Mouse (Mus musculus) c-Kit-negative CD71-positive TER-119-positive erythroid progenitor cells, embryonic 14.5 days (primary cell): ENCODE results near the gene Osbpl6.

Experiments
- DNase-seq: peaks from one replicate; pipeline ENCODE4 v3.0.0-alpha.2; 2013; ENCODE audit warnings: low read depth, low spot score

The Osbpl6 gene

GRCm38 (mm10) chr2:76421411-76421924 lies 15.2 kb downstream of the Osbpl6 start:
- no peak for DNase-seq

DNA sequence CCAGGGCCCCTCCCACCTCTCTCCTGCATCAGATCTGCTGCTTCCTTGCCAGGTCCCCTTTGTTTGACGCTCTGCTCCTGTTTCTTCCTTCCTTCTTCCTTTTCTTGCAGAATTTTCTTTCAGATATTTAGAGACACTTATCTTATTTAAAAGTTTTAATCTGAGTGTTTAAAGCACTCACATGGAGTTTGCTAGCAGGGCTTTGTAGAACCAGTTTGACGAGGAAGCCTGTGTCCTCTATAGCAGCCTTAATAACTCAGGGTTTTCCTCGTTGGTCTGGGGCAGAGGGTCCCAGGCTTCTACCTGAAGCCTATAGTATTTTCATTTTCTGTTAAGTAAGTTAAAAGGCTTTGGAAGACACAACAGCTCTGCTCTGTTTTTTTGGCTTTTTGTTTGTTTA lies 20.5 kb downstream of the Osbpl6 start:
- DNase-seq = no peak

DNA sequence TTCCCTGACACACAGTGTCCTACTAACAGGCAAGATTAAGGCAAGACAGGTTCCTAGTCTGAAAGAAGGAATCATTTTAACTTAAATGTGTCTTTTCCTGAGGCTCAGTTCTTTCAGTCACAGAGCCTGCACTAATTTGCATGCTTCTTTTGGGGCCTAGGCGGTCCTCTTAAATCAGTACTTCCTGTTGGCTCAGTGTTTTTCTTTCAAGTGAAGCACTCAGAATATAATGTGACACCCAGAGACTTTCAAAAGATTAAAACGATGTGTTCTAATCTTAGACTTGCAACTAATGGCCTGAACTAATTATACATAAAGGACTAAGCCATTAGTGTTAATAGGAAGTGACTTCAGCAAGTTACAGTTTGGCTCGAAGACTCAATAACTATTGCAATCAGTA lies 23.0 kb downstream of the Osbpl6 start:
- no peak for DNase-seq

GRCm38 (mm10) chr2:76429855-76430254 lies 23.5 kb downstream of the Osbpl6 start:
- no peak for DNase-seq

- no peak for DNase-seq
Observed at GRCm38 (mm10) chr2:76430539-76430938, 24.2 kb downstream of the Osbpl6 start.

- no peak for DNase-seq
Observed at GRCm38 (mm10) chr2:76434224-76434623, 27.9 kb downstream of the Osbpl6 start.

DNA sequence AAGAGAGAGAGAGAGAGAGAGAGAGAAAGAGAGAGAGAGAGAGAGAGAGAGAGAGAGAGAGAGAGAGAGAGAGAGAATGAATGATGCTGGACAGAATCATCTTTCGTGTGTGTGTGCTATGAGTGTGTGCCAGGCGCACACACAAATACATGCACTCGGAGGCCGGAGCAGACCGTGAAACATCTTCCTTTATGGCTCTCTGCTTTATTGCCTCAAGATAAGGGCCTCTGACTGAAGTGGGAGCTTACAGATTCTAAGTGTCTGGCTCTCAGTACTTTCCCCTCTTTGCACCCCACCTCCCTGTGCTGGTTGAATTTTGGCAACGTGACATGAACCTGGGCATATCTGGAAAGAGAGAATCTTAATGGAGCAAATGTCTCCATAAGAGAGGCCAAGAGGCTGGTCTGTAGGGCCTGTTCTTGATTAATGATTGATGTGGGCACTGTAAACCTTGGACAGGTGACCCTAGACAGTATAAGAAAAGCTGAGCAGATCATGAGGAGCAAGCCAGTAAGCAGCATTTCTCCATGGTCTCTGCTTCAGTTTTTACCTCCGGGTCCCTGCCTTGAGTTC lies 29.4 kb downstream of the Osbpl6 start:
- DNase-seq = no peak

DNA sequence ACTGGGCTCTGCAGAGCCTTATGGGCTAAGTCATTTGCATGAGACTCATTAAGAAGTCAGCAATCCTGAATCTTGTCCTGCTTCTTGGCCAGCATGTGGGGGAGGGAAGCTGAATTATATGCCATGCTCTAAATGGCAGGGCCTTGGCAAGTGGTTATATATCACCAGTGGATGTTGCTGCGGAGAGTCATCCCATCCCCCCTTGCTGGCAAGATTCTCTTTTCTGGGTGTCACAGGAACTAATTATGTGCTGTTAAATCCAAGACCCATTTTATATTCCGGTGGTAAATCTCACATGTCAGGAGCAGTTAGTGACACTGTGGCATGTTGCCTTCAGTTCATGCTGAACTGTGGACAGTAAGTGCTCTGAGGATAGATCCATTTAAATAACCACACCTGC lies 31.1 kb downstream of the Osbpl6 start:
- DNase-seq = no peak

- DNase-seq = no peak
Observed at GRCm38 (mm10) chr2:76439540-76439939, 33.2 kb downstream of the Osbpl6 start.

DNA sequence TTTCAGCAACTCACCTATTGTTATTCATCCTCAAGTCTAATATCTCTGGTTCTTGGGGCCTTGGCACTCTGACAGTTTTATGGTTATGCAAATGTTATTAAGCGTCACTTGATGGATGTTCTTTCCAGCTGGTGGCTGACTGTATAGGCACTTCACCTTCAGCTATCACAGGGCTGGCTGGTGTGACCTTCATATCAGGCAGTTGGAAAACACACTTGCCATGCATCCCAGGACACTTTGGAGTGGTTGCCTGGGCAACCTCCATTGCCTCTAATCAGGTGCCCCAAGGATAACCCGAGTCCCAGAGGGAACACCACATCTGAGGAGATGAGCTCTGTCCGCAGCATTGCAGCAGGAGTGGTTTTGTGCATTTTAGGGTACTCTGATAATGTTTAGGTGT lies 35.8 kb downstream of the Osbpl6 start:
- no peak for DNase-seq

- DNase-seq = no peak
Observed at GRCm38 (mm10) chr2:76449836-76450355, 43.6 kb downstream of the Osbpl6 start.

- DNase-seq = no peak
Observed at GRCm38 (mm10) chr2:76466723-76467122, 60.4 kb downstream of the Osbpl6 start.

- DNase-seq = no peak
Observed at GRCm38 (mm10) chr2:76468204-76468603, 61.9 kb downstream of the Osbpl6 start.

DNA sequence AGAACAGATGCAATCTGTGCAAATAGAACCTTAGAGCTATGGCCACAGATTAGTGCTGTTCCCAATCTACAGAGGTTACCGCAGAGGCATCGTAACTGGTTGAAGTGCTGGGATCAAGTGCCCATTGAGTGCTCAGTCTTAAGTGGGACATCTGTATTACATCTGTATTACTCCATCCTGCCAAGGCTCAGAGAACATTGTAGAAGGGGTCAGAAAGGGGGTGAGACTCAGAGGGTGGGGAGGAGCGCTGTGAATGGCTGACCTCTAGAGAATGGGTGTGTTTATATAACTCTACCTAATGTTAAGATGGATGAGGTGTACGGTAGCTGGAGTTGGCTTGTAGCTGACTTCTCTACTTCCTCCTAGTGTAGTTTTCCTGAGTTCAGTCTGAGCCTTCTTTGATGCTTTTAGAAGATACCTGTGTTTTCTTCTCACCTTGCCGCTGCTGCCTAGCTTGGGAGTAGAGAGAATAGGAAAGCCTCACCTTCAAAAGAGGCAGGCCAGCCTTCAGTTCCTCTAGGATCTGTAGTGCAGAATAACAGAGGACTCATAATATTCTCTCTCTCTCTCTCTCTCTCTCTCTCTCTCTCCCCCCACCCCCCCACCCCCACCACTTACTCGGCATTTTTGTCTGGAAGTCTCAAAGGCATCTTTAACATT lies 62.9 kb downstream of the Osbpl6 start:
- DNase-seq = no peak

DNA sequence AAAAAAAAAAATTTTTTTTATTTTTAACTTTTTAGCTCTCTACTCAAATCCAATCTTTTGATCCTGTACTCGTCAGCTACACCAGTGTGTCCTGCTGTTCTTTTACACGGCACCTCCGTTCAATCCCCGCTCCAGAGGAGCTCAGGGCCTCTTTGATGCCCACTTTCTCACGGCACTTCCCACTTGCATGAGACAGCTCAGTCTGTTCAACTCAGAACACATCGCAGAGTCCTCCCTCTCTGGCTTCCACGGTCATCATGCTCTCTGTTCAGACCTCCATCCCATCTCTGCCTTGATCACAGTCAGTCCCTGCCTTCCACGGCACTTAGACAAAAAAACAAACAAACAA lies 63.4 kb downstream of the Osbpl6 start:
- no peak for DNase-seq

GRCm38 (mm10) chr2:76470391-76470790 lies 64.1 kb downstream of the Osbpl6 start:
- no peak for DNase-seq

GRCm38 (mm10) chr2:76475788-76476187 lies 69.5 kb downstream of the Osbpl6 start:
- no peak for DNase-seq

DNA sequence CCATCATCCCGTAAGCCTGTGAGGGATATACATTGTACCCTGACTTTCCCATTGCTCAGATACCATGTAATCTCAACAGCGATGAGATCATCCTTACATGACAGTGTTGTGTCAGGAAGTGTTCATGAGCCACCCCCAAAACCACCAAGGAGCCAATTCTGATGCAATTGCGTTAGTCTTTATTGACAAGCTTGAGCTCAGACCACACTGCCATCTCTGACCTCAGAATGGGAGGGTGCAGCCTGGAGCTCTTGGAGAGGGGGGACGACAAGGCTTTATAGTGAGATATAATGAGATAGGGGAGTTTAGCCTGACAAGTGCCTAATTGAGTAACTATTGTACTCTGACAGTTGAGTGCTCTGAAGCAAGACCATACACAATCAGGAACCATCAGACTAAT lies 82.5 kb downstream of the Osbpl6 start:
- no peak for DNase-seq

- no peak for DNase-seq
Observed at GRCm38 (mm10) chr2:76490198-76490597, 83.9 kb downstream of the Osbpl6 start.

- DNase-seq = no peak
Observed at GRCm38 (mm10) chr2:76491371-76491770, 85.1 kb downstream of the Osbpl6 start.

GRCm38 (mm10) chr2:76492224-76492623 lies 85.9 kb downstream of the Osbpl6 start:
- no peak for DNase-seq

DNA sequence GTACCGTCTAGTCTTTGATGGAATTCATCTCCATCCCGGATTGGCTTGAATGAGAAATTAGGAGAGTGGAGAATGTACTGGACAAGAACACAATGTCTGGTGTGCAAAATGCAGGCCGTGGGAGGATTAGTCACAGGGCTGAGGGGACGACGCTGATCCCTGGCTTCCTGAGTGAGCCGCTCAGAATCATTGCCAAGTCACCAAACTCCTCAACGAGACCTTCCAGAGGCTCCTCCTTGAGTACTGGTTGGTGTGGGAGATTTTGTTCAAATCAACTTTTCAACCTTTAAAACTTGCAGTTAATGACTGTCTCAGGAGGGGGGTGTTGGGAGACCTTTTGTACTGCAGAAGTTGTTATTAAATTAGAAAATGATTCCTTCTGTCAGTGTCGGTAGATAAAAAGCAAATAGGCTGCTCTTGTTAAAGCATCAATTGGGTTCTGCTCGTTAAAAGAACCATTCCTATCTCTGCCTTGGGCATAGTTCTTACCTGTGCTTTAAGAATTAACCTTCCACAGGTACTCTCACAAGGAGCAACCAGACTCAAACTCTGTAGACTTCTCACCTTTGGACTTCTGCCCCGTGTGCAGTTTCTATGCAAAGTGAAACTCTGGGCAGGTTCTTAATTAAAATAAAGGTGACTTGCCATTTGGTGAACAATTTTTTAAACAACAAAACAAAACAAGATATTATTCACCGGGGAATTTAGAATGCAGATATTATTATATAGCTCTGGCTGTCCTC lies 89.9 kb downstream of the Osbpl6 start:
- no peak for DNase-seq

DNA sequence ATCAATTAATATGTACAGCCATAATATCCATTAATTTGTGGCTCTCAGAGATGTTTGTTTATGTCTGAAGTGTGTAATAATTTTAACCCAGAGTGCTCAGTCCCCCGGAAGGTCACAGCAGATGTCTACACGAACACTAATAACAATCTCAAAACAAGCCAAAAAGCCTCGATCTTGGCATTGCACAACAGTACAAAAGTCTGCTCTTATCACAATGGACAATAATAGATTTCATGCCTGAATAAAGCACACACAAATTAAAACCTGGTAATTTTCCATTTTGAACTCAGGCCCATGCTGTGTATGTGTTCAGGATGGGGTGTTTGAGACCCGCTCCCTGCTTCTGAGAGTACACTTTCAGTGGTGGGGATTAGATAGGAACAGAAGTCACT lies 90.4 kb downstream of the Osbpl6 start:
- no peak for DNase-seq
